Mouse (Mus musculus): ENCODE measurements around the gene Jaml. TPM values are rescaled to one million over a fixed set of nuclear protein-coding genes. Genes with fewer than 3 reads are reported as not detected.

The Jaml gene
- polyA plus RNA-seq, 1 experiment: not detected

- Histone ChIP-seq H3K27me3 (ENCODE audit: control insufficient read depth, insufficient read depth, insufficient read length) (peaks cover 33% of the 10 kb centered on the region), H3ac (ENCODE audit: control insufficient read depth, insufficient read length, low read depth) (no peak overlapping the region), H3K4me3 (ENCODE audit: insufficient read depth, poor library complexity, severe bottlenecking) (no peak overlapping the region), H3K36me3 (ENCODE audit: control insufficient read depth, insufficient read depth) (no peaks in the 10 kb centered on the region), H3K79me3 (ENCODE audit: low read depth) (no peaks in the 10 kb centered on the region), H3K79me2 (ENCODE audit: control insufficient read depth, insufficient read depth) (no peaks in the 10 kb centered on the region)
- TF ChIP-seq MAX (IDR thresholded peaks at IDR 0.05) (no peak), CTCF (IDR thresholded peaks at IDR 0.05; ENCODE audit: control insufficient read depth, insufficient read depth, insufficient read length) (no peak), FOSL1 (IDR thresholded peaks at IDR 0.05; ENCODE audit: insufficient read depth, low read length, poor library complexity, severe bottlenecking) (no peak), MYOG (IDR thresholded peaks at IDR 0.05; ENCODE audit: control insufficient read depth, extremely low read depth, insufficient read length) (no peak), CEBPB (IDR thresholded peaks at IDR 0.05; ENCODE audit: low read depth) (no peak), USF1 (IDR thresholded peaks at IDR 0.05; ENCODE audit: low read depth) (no peak), MYOD1 (IDR thresholded peaks at IDR 0.05; ENCODE audit: control insufficient read depth, insufficient read length, low read depth) (no peak)
Observed at GRCm38 (mm10) chr9:45105596-45106374, 26.8 kb downstream of the Jaml start.

GRCm38 (mm10) chr9:45115706-45116105 lies 36.7 kb downstream of the Jaml start:
- TF ChIP-seq MAX (IDR thresholded peaks at IDR 0.05) (no peak), USF1 (IDR thresholded peaks at IDR 0.05; ENCODE audit: low read depth) (no peak), CEBPB (IDR thresholded peaks at IDR 0.05; ENCODE audit: low read depth) (no peak), FOSL1 (IDR thresholded peaks at IDR 0.05; ENCODE audit: insufficient read depth, low read length, poor library complexity, severe bottlenecking) (no peak), MYOD1 (IDR thresholded peaks at IDR 0.05; ENCODE audit: control insufficient read depth, insufficient read length, low read depth) (no peak), CTCF (IDR thresholded peaks at IDR 0.05; ENCODE audit: control insufficient read depth, insufficient read depth, insufficient read length) (no peak), MYOG (IDR thresholded peaks at IDR 0.05; ENCODE audit: control insufficient read depth, extremely low read depth, insufficient read length) (no peak)
- H3K79me3 ChIP-seq (ENCODE audit: low read depth): no peaks in the 10 kb centered on the region
- H3K27me3 ChIP-seq (ENCODE audit: control insufficient read depth, insufficient read depth, insufficient read length): peaks cover 44% of the 10 kb centered on the region
- H3K4me3 ChIP-seq (ENCODE audit: insufficient read depth, poor library complexity, severe bottlenecking): no peak overlapping the region
- no peaks in the 10 kb centered on the region for H3K79me2 ChIP-seq (ENCODE audit: control insufficient read depth, insufficient read depth)
- H3K36me3 ChIP-seq (ENCODE audit: control insufficient read depth, insufficient read depth): no peaks in the 10 kb centered on the region
- no peak overlapping the region for H3ac ChIP-seq (ENCODE audit: control insufficient read depth, insufficient read length, low read depth)

GRCm38 (mm10) chr9:45116819-45117218 lies 37.8 kb downstream of the Jaml start:
- Histone ChIP-seq H3K79me2 (ENCODE audit: control insufficient read depth, insufficient read depth) (no peaks in the 10 kb centered on the region), H3K4me3 (ENCODE audit: insufficient read depth, poor library complexity, severe bottlenecking) (no peak overlapping the region), H3K27me3 (ENCODE audit: control insufficient read depth, insufficient read depth, insufficient read length) (peaks cover 47% of the 10 kb centered on the region), H3ac (ENCODE audit: control insufficient read depth, insufficient read length, low read depth) (no peak overlapping the region), H3K36me3 (ENCODE audit: control insufficient read depth, insufficient read depth) (no peaks in the 10 kb centered on the region), H3K79me3 (ENCODE audit: low read depth) (no peaks in the 10 kb centered on the region)
- TF ChIP-seq MAX (IDR thresholded peaks at IDR 0.05) (no peak), USF1 (IDR thresholded peaks at IDR 0.05; ENCODE audit: low read depth) (no peak), FOSL1 (IDR thresholded peaks at IDR 0.05; ENCODE audit: insufficient read depth, low read length, poor library complexity, severe bottlenecking) (no peak), MYOG (IDR thresholded peaks at IDR 0.05; ENCODE audit: control insufficient read depth, extremely low read depth, insufficient read length) (no peak), MYOD1 (IDR thresholded peaks at IDR 0.05; ENCODE audit: control insufficient read depth, insufficient read length, low read depth) (no peak), CEBPB (IDR thresholded peaks at IDR 0.05; ENCODE audit: low read depth) (no peak), CTCF (IDR thresholded peaks at IDR 0.05; ENCODE audit: control insufficient read depth, insufficient read depth, insufficient read length) (no peak)

GRCm38 (mm10) chr9:45117741-45118431 lies 38.9 kb downstream of the Jaml start, which contains the start of gene Scn2b:
Scn2b (plus strand) TSS chr9:45117782.
- no peak for TF ChIP-seq MAX (IDR thresholded peaks at IDR 0.05)
- TF ChIP-seq CTCF (IDR thresholded peaks at IDR 0.05; ENCODE audit: control insufficient read depth, insufficient read depth, insufficient read length): no peak
- no peak for TF ChIP-seq USF1 (IDR thresholded peaks at IDR 0.05; ENCODE audit: low read depth)
- no peak for TF ChIP-seq MYOD1 (IDR thresholded peaks at IDR 0.05; ENCODE audit: control insufficient read depth, insufficient read length, low read depth)
- TF ChIP-seq MYOG (IDR thresholded peaks at IDR 0.05; ENCODE audit: control insufficient read depth, extremely low read depth, insufficient read length): no peak
- no peak for TF ChIP-seq FOSL1 (IDR thresholded peaks at IDR 0.05; ENCODE audit: insufficient read depth, low read length, poor library complexity, severe bottlenecking)
- no peak for TF ChIP-seq CEBPB (IDR thresholded peaks at IDR 0.05; ENCODE audit: low read depth)
- peaks cover 47% of the 10 kb centered on the region for H3K27me3 ChIP-seq (ENCODE audit: control insufficient read depth, insufficient read depth, insufficient read length)
- no peaks in the 10 kb centered on the region for H3K79me2 ChIP-seq (ENCODE audit: control insufficient read depth, insufficient read depth)
- no peaks in the 10 kb centered on the region for H3K79me3 ChIP-seq (ENCODE audit: low read depth)
- no peak within 1 kb of the TSS for H3ac ChIP-seq (ENCODE audit: control insufficient read depth, insufficient read length, low read depth)
- no peaks in the 10 kb centered on the region for H3K36me3 ChIP-seq (ENCODE audit: control insufficient read depth, insufficient read depth)
- no peak within 1 kb of the TSS for H3K4me3 ChIP-seq (ENCODE audit: insufficient read depth, poor library complexity, severe bottlenecking)

- TF ChIP-seq MYOD1 (IDR thresholded peaks at IDR 0.05; ENCODE audit: control insufficient read depth, insufficient read length, low read depth): no peak
- TF ChIP-seq USF1 (IDR thresholded peaks at IDR 0.05; ENCODE audit: low read depth): no peak
- no peak for TF ChIP-seq CTCF (IDR thresholded peaks at IDR 0.05; ENCODE audit: control insufficient read depth, insufficient read depth, insufficient read length)
- TF ChIP-seq MYOG (IDR thresholded peaks at IDR 0.05; ENCODE audit: control insufficient read depth, extremely low read depth, insufficient read length): no peak
- TF ChIP-seq MAX (IDR thresholded peaks at IDR 0.05): no peak
- TF ChIP-seq CEBPB (IDR thresholded peaks at IDR 0.05; ENCODE audit: low read depth): no peak
- TF ChIP-seq FOSL1 (IDR thresholded peaks at IDR 0.05; ENCODE audit: insufficient read depth, low read length, poor library complexity, severe bottlenecking): no peak
- H3ac ChIP-seq (ENCODE audit: control insufficient read depth, insufficient read length, low read depth): no peak overlapping the region
- H3K79me3 ChIP-seq (ENCODE audit: low read depth): no peaks in the 10 kb centered on the region
- H3K27me3 ChIP-seq (ENCODE audit: control insufficient read depth, insufficient read depth, insufficient read length): peaks cover 47% of the 10 kb centered on the region
- no peaks in the 10 kb centered on the region for H3K79me2 ChIP-seq (ENCODE audit: control insufficient read depth, insufficient read depth)
- no peaks in the 10 kb centered on the region for H3K36me3 ChIP-seq (ENCODE audit: control insufficient read depth, insufficient read depth)
- H3K4me3 ChIP-seq (ENCODE audit: insufficient read depth, poor library complexity, severe bottlenecking): no peak overlapping the region
Observed at GRCm38 (mm10) chr9:45118552-45118951, 39.6 kb downstream of the Jaml start.

All from C2C12 (cell line).